Mouse (Mus musculus): ENCODE measurements at regions not wholly inside any gene's neighbourhood (a gene's known extent, or its start where the extent isn't known, plus 50 kb on each side); places are given as distances from the start of the nearest gene placed in this dataset.

GRCm38 (mm10) chr11:64743753-64744152, 235.1 kb upstream of the Elac2 start:
- TF ChIP-seq CEBPB (IDR thresholded peaks at IDR 0.05; ENCODE audit: insufficient read depth, poor library complexity, severe bottlenecking) (no peak), POLR2A (IDR thresholded peaks at IDR 0.05; ENCODE audit: insufficient read length, low read depth) (no peak), MAX (IDR thresholded peaks at IDR 0.05; ENCODE audit: low read depth) (no peak), POLR2AphosphoS2 (IDR thresholded peaks at IDR 0.05; ENCODE audit: insufficient read length, low read depth) (no peak), MYOG (IDR thresholded peaks at IDR 0.05; ENCODE audit: control insufficient read depth in 1 of 3, insufficient read depth in 1 of 3, insufficient read length in 2 of 3, low read depth in 2 of 3) (no peak), USF1 (IDR thresholded peaks at IDR 0.05; ENCODE audit: low read depth) (no peak), MYOD1 (IDR thresholded peaks at IDR 0.05; ENCODE audit: control insufficient read depth in 1 of 3, insufficient read length in 2 of 3, low read depth in 2 of 3) (no peak), REST (IDR thresholded peaks at IDR 0.05; ENCODE audit: insufficient read depth, insufficient read length) (no peak)

All from myocyte (in vitro differentiated cells).